Mouse (Mus musculus): ENCODE measurements around the gene Sipa1l2. TPM values are rescaled to one million over a fixed set of nuclear protein-coding genes. Genes with fewer than 3 reads are reported as not detected.

Sipa1l2 gene
- polyA plus RNA-seq, 1 experiment from 2014 or later: 25.9 TPM

GRCm38 (mm10) chr8:125604213-125604816, 34.7 kb upstream of the Sipa1l2 start:
- no peak overlapping the region for H3K9ac ChIP-seq
- 87% methylated on average over 18 of the region's 18 CpGs for WGBS
- no peak overlapping the region for H3K4me2 ChIP-seq (replicated peaks)
- no peaks in the 10 kb centered on the region for H3K36me3 ChIP-seq
- H3K4me3 ChIP-seq: no peak overlapping the region
- no peaks in the 10 kb centered on the region for H3K9me3 ChIP-seq
- no peaks in the 10 kb centered on the region for H3K27me3 ChIP-seq (replicated peaks)
- H3K4me1 ChIP-seq: no peaks in the 10 kb centered on the region
- H3K27ac ChIP-seq: no peak overlapping the region
- no peak for ATAC-seq (ENCODE audit: low FRiP score, low read depth)

- no peak overlapping the region for H3K9ac ChIP-seq
- no peak overlapping the region for H3K4me2 ChIP-seq (replicated peaks)
- H3K4me1 ChIP-seq: no peaks in the 10 kb centered on the region
- H3K36me3 ChIP-seq: no peaks in the 10 kb centered on the region
- no peaks in the 10 kb centered on the region for H3K9me3 ChIP-seq
- ATAC-seq (ENCODE audit: low FRiP score, low read depth): no peak
- H3K27ac ChIP-seq: no peak overlapping the region
- 85% methylated on average over 8 of the region's 8 CpGs for WGBS
- no peaks in the 10 kb centered on the region for H3K27me3 ChIP-seq (replicated peaks)
- H3K4me3 ChIP-seq: no peak overlapping the region
Observed at GRCm38 (mm10) chr8:125603312-125603840, 33.8 kb upstream of the Sipa1l2 start.

- ATAC-seq (ENCODE audit: low FRiP score, low read depth): no peak
- H3K4me1 ChIP-seq: peaks cover 3% of the 10 kb centered on the region; the same call in 1 of the 2 replicates
- H3K4me3 ChIP-seq: no peak overlapping the region
- H3K27ac ChIP-seq: no peak overlapping the region
- 85% methylated on average over 12 of the region's 12 CpGs for WGBS
- H3K4me2 ChIP-seq (replicated peaks): no peak overlapping the region
- H3K27me3 ChIP-seq (replicated peaks): no peaks in the 10 kb centered on the region
- H3K9ac ChIP-seq: no peak overlapping the region
- H3K9me3 ChIP-seq: no peaks in the 10 kb centered on the region
- no peaks in the 10 kb centered on the region for H3K36me3 ChIP-seq
Observed at GRCm38 (mm10) chr8:125600033-125600686, 30.6 kb upstream of the Sipa1l2 start.

- Histone ChIP-seq H3K4me1 (peaks cover 14% of the 10 kb centered on the region), H3K9me3 (no peaks in the 10 kb centered on the region), H3K36me3 (no peaks in the 10 kb centered on the region), H3K9ac (no peak overlapping the region), H3K4me2 (replicated peaks) (no peak overlapping the region), H3K27ac (no peak overlapping the region), H3K27me3 (replicated peaks) (no peaks in the 10 kb centered on the region), H3K4me3 (no peak overlapping the region)
- no peak for ATAC-seq (ENCODE audit: low FRiP score, low read depth)
- WGBS: 53% methylated on average over 17 of the region's 17 CpGs
Observed at GRCm38 (mm10) chr8:125595571-125596508, 26.2 kb upstream of the Sipa1l2 start.

- H3K4me3 ChIP-seq: no peak overlapping the region
Observed at GRCm38 (mm10) chr8:125590363-125590762, 20.8 kb upstream of the Sipa1l2 start.

GRCm38 (mm10) chr8:125586587-125586986, 17.0 kb upstream of the Sipa1l2 start:
- Histone ChIP-seq H3K36me3 (no peaks in the 10 kb centered on the region), H3K4me3 (no peak overlapping the region), H3K4me2 (replicated peaks) (no peak overlapping the region), H3K9ac (no peak overlapping the region), H3K4me1 (peaks cover 17% of the 10 kb centered on the region), H3K27ac (no peak overlapping the region), H3K9me3 (no peaks in the 10 kb centered on the region), H3K27me3 (replicated peaks) (no peaks in the 10 kb centered on the region)
- WGBS: 82% methylated on average over 7 of the region's 7 CpGs
- no peak for ATAC-seq (ENCODE audit: low FRiP score, low read depth)

More at GRCm38 (mm10) chr8:125590363-125590762, 20.8 kb upstream of the Sipa1l2 start:
- ATAC-seq (ENCODE audit: low FRiP score, low read depth): peak; percentile 80; the same call in 1 of the 2 replicates
- WGBS: 6% methylated on average over 3 of the region's 3 CpGs
- Histone ChIP-seq H3K9ac (peak overlapping the region; percentile 26; the same call in 1 of the 2 replicates), H3K4me1 (peaks cover 20% of the 10 kb centered on the region), H3K27ac (no peak overlapping the region; the same call in 1 of the 2 replicates), H3K9me3 (no peaks in the 10 kb centered on the region), H3K4me2 (replicated peaks) (peak overlapping the region; percentile 28; the same call in 1 of the 2 replicates), H3K27me3 (replicated peaks) (no peaks in the 10 kb centered on the region), H3K36me3 (no peaks in the 10 kb centered on the region)

GRCm38 (mm10) chr8:125584276-125584675, 14.7 kb upstream of the Sipa1l2 start:
- WGBS: 86% methylated on average over 3 of the region's 3 CpGs
- H3K4me2 ChIP-seq (replicated peaks): no peak overlapping the region
- no peaks in the 10 kb centered on the region; the same call in 1 of the 2 replicates for H3K4me1 ChIP-seq
- H3K36me3 ChIP-seq: no peaks in the 10 kb centered on the region
- no peak overlapping the region for H3K27ac ChIP-seq
- H3K9ac ChIP-seq: no peak overlapping the region
- no peak overlapping the region for H3K4me3 ChIP-seq
- no peak for ATAC-seq (ENCODE audit: low FRiP score, low read depth)
- no peaks in the 10 kb centered on the region for H3K9me3 ChIP-seq
- no peaks in the 10 kb centered on the region for H3K27me3 ChIP-seq (replicated peaks)

GRCm38 (mm10) chr8:125580426-125580825, 10.8 kb upstream of the Sipa1l2 start:
- H3K27me3 ChIP-seq (replicated peaks): no peaks in the 10 kb centered on the region
- H3K36me3 ChIP-seq: no peaks in the 10 kb centered on the region
- H3K9me3 ChIP-seq: no peaks in the 10 kb centered on the region
- no peaks in the 10 kb centered on the region for H3K4me1 ChIP-seq
- H3K27ac ChIP-seq: no peak overlapping the region
- no peak overlapping the region for H3K4me3 ChIP-seq
- WGBS: 92% methylated on average over 5 of the region's 5 CpGs
- no peak for ATAC-seq (ENCODE audit: low FRiP score, low read depth)
- H3K4me2 ChIP-seq (replicated peaks): no peak overlapping the region
- no peak overlapping the region for H3K9ac ChIP-seq

- no peak for ATAC-seq (ENCODE audit: low FRiP score, low read depth)
- Histone ChIP-seq H3K27ac (no peak overlapping the region), H3K9me3 (no peaks in the 10 kb centered on the region), H3K4me1 (no peaks in the 10 kb centered on the region), H3K4me2 (replicated peaks) (no peak overlapping the region), H3K9ac (no peak overlapping the region), H3K27me3 (replicated peaks) (peaks cover 1% of the 10 kb centered on the region; the same call in 1 of the 2 replicates), H3K4me3 (no peak overlapping the region), H3K36me3 (no peaks in the 10 kb centered on the region)
- 82% methylated on average over 4 of the region's 4 CpGs for WGBS
Observed at GRCm38 (mm10) chr8:125576127-125576526, 6.5 kb upstream of the Sipa1l2 start.

GRCm38 (mm10) chr8:125574280-125574679, 4.7 kb upstream of the Sipa1l2 start:
- Histone ChIP-seq H3K27ac (no peak overlapping the region), H3K4me1 (peaks cover 5% of the 10 kb centered on the region; the same call in 1 of the 2 replicates), H3K9ac (no peak overlapping the region), H3K4me2 (replicated peaks) (no peak overlapping the region), H3K36me3 (no peaks in the 10 kb centered on the region), H3K4me3 (no peak overlapping the region), H3K27me3 (replicated peaks) (peaks cover 5% of the 10 kb centered on the region; the same call in 1 of the 2 replicates), H3K9me3 (no peaks in the 10 kb centered on the region)
- no peak for ATAC-seq (ENCODE audit: low FRiP score, low read depth)
- WGBS: 30% methylated on average over 4 of the region's 4 CpGs

GRCm38 (mm10) chr8:125572246-125572645, 2.6 kb upstream of the Sipa1l2 start:
- WGBS: 93% methylated on average over 4 of the region's 4 CpGs

More at GRCm38 (mm10) chr8:125572246-125572645, 2.6 kb upstream of the Sipa1l2 start:
- H3K9me3 ChIP-seq: no peaks in the 10 kb centered on the region
- ATAC-seq (ENCODE audit: low FRiP score, low read depth): no peak
- H3K4me1 ChIP-seq: peaks cover 17% of the 10 kb centered on the region
- no peak overlapping the region for H3K4me3 ChIP-seq
- peaks cover 5% of the 10 kb centered on the region; the same call in 1 of the 2 replicates for H3K27me3 ChIP-seq (replicated peaks)
- no peak overlapping the region for H3K4me2 ChIP-seq (replicated peaks)
- H3K36me3 ChIP-seq: no peaks in the 10 kb centered on the region
- H3K9ac ChIP-seq: no peak overlapping the region
- no peak overlapping the region for H3K27ac ChIP-seq

All from neural tube, embryonic 12.5 days (tissue).